Mouse (Mus musculus) stomach, embryonic 14.5 days (tissue): ENCODE measurements around the gene Ube2j2. TPM values are rescaled to one million over a fixed set of nuclear protein-coding genes. Genes with fewer than 3 reads are reported as not detected.

ENCODE experiments used
- ATAC-seq: fragments of 200-750 bp; cut with Nextera tagmentation; 2 replicates; pipeline ENCODE4 v1.8.0; 2017; ENCODE audit warnings: low read depth, moderate TSS enrichment; ENCODE audit not compliant: insufficient number of reproducible peaks, insufficient read depth, low FRiP score
- H3K27ac ChIP-seq: fragments of 300-500 bp; sonication (generic); 2 replicates; pipeline ENCODE4 v1.5.1; 2014; ENCODE audit warnings: mild to moderate bottlenecking, low read length, moderate library complexity, mixed read lengths
- H3K27me3 ChIP-seq: fragments of 300-500 bp; sonication (generic); 2 replicates; pipeline ENCODE4 v1.6.1; 2014; ENCODE audit warnings: low read length, control low read depth, mixed read lengths; ENCODE audit not compliant: control insufficient read depth, insufficient read depth
- H3K36me3 ChIP-seq: fragments of 300-500 bp; sonication (generic); 2 replicates; pipeline ENCODE4 v1.6.1; 2014; ENCODE audit warnings: mild to moderate bottlenecking, control low read depth, low read length, moderate library complexity, mixed read lengths; ENCODE audit not compliant: control insufficient read depth, insufficient read depth
- H3K4me1 ChIP-seq: fragments of 300-500 bp; sonication (generic); 2 replicates; pipeline ENCODE4 v1.6.1; 2014; ENCODE audit warnings: low read length, control low read depth, mixed read lengths; ENCODE audit not compliant: control insufficient read depth, insufficient read depth
- H3K4me2 ChIP-seq: fragments of 300-500 bp; sonication (generic); replicated peaks from 2 replicates; pipeline ENCODE4 v1.6.1; 2014; ENCODE audit warnings: low read depth, low read length, control low read depth
- H3K4me3 ChIP-seq: fragments of 300-500 bp; sonication (generic); 2 replicates; pipeline ENCODE4 v1.5.1; 2014; ENCODE audit warnings: low read depth, low read length, control low read depth
- H3K9ac ChIP-seq: fragments of 300-500 bp; sonication (generic); replicated peaks from 2 replicates; pipeline ENCODE4 v1.6.1; 2014; ENCODE audit warnings: low read depth, mild to moderate bottlenecking, control low read depth, low read length, moderate library complexity, mixed read lengths
- H3K9me3 ChIP-seq: fragments of 300-500 bp; sonication (generic); 2 replicates; pipeline ENCODE4 v1.6.1; 2016; ENCODE audit warnings: low read depth, low read length, control low read depth; ENCODE audit not compliant: control insufficient read depth
- WGBS: fragments of 180-500 bp; shearing (Covaris S2); extraction: QIAGEN DNeasy Blood & Tissue Kit; methylation state at CpG from one replicate; pipeline ENCODE4 v1.1.7; 2014; 5-methylcytosine and 5-hydroxymethylcytosine counted together
- microRNA-seq: library from miRNA; unstranded; fragments of <30 nt; microRNA quantifications from one replicate; pipeline ENCODE4, GENCODE M21; 2016
- polyA plus RNA-seq: library from polyadenylated mRNA; unstranded; fragments of >200 nt; fragmentation: Nextera tagmentation; extraction: Ambion mirVana; gene quantifications from 2 replicates; pipeline ENCODE4 v1.2.1, GENCODE M21; 2014

The Ube2j2 gene
- polyA plus RNA-seq, 1 experiment from 2014 or later: 107 TPM

DNA sequence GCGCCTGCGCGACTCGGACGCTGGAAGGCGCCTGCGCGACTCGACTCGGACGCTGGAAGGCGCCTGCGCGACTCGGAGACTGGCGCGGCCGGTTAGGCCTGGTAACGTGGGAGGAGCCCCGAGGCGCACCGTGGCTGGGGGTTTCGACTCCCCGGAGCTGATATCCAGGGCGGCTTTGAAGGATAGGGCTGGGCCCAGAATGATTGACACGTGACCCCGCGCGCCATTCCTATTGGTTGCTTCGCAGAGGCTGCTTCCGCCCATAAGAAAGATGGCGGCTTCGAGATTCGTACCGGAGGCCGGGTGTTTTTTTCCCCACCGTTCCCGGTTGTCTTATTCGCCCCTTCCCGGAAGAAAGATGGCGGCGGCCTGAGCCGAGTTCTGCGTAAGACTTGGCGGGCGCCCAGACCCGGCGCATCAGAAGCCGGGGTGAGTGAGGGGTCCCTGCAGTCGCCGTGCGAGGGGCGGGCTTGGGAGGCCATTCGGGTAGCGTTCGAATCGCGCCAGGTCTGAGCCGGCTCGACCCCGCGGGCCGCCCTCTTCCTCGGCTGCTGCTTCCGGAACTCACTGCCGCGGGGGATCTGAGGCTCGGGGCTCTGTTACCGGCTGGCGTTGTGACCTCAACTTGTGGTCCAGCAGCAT is 49.4 kb downstream of the Ube2j2 start:
- no peaks in the 10 kb centered on the region for H3K27me3 ChIP-seq
- peak overlapping the region; percentile 72 for H3K4me3 ChIP-seq
- H3K4me1 ChIP-seq: peaks cover 15% of the 10 kb centered on the region; the same call in 1 of the 2 replicates
- H3K36me3 ChIP-seq: peaks cover 18% of the 10 kb centered on the region; the same call in 1 of the 2 replicates
- no peaks in the 10 kb centered on the region for H3K9me3 ChIP-seq
- H3K4me2 ChIP-seq: peak overlapping the region; percentile 54
- H3K27ac ChIP-seq: peak overlapping the region; percentile 81
- H3K9ac ChIP-seq: peak overlapping the region; percentile 76
- under 1% methylated on average over 70 of the region's 70 CpGs for WGBS
- ATAC-seq: peak; percentile 90

- peaks cover 19% of the 10 kb centered on the region; the same call in 1 of the 2 replicates for H3K36me3 ChIP-seq
- peaks cover 15% of the 10 kb centered on the region; the same call in 1 of the 2 replicates for H3K4me1 ChIP-seq
- no peak overlapping the region for H3K27ac ChIP-seq
- peak overlapping the region; percentile 76 for H3K9ac ChIP-seq
- H3K9me3 ChIP-seq: no peaks in the 10 kb centered on the region
- H3K4me2 ChIP-seq: peak overlapping the region; percentile 54
- ATAC-seq: no peak
- no peaks in the 10 kb centered on the region for H3K27me3 ChIP-seq
- WGBS: 4% methylated on average over 15 of the region's 15 CpGs
- peak overlapping the region; percentile 72 for H3K4me3 ChIP-seq
Measured at GRCm38 (mm10) chr4:155993606-155994005, 50.0 kb downstream of the Ube2j2 start.

DNA sequence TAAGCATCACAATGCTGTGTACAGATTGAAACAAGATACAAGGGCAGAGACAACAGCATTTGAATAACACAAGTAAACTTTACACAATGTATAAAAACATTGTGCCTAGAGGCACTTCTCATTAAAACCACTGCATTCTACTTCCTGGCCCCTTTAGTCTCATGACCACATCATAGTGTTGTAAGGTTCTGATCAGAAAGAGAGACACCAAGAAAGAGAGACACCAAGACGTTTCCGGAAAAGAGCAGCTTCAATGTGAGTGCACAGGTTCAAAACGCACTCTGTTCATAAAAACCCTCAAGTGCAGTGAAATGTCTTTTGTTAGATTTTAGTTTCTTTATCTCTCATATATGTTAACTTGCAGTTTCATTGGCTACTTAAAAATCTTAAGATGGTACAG is 60.5 kb downstream of the Ube2j2 start:
- Histone ChIP-seq H3K9me3 (no peaks in the 10 kb centered on the region), H3K4me2 (no peak overlapping the region), H3K9ac (no peak overlapping the region), H3K4me3 (no peak overlapping the region), H3K36me3 (peaks cover 79% of the 10 kb centered on the region), H3K27ac (no peak overlapping the region), H3K4me1 (no peaks in the 10 kb centered on the region), H3K27me3 (no peaks in the 10 kb centered on the region)
- WGBS: 89% methylated on average over 3 of the region's 3 CpGs
- no peak for ATAC-seq

GRCm38 (mm10) chr4:156008369-156008768 is 64.7 kb downstream of the Ube2j2 start:
- Histone ChIP-seq H3K27me3 (no peaks in the 10 kb centered on the region), H3K9ac (no peak overlapping the region), H3K36me3 (peaks cover 81% of the 10 kb centered on the region), H3K27ac (no peak overlapping the region), H3K4me3 (no peak overlapping the region), H3K9me3 (no peaks in the 10 kb centered on the region), H3K4me1 (no peaks in the 10 kb centered on the region), H3K4me2 (no peak overlapping the region)
- WGBS: 95% methylated on average over 4 of the region's 4 CpGs
- no peak for ATAC-seq

Small RNA genes within 50 kb of the gene (microRNA-seq; reads per million reads assigned to microRNA genes)
- gene Gm22991: not detected

Other genes with a start within 250 kb of the Ube2j2 start
- gene Fndc10, start 249.5 kb upstream of the Ube2j2 start, polyA plus RNA-seq: 3.1 and 3.2 TPM in 2 replicates
- gene Ssu72, start 239.0 kb upstream of the Ube2j2 start, polyA plus RNA-seq: 140 and 145 TPM in 2 replicates
- gene Tmem240, start 209.0 kb upstream of the Ube2j2 start, polyA plus RNA-seq: 0.56 TPM in 2 replicates
- 89.1 and 90.9 TPM in 2 replicates for gene Atad3a, start 182.7 kb upstream of the Ube2j2 start, polyA plus RNA-seq
- gene Vwa1, start 169.1 kb upstream of the Ube2j2 start, polyA plus RNA-seq: 26.8 and 28.4 TPM in 2 replicates
- gene Tmem88b, start 158.0 kb upstream of the Ube2j2 start, polyA plus RNA-seq: 0.54 and 0.81 TPM in 2 replicates
- 0.38 and 0.46 TPM in 2 replicates for gene Ankrd65, start 153.4 kb upstream of the Ube2j2 start, polyA plus RNA-seq
- gene Mrpl20, start 141.0 kb upstream of the Ube2j2 start, polyA plus RNA-seq: 209 and 211 TPM in 2 replicates
- gene Ccnl2, start 131.3 kb upstream of the Ube2j2 start, polyA plus RNA-seq: 193 and 209 TPM in 2 replicates
- 125 and 132 TPM in 2 replicates for gene Aurkaip1, start 112.6 kb upstream of the Ube2j2 start, polyA plus RNA-seq
- 91.5 and 96.7 TPM in 2 replicates for gene Mxra8, start 104.2 kb upstream of the Ube2j2 start, polyA plus RNA-seq
- gene Dvl1, start 96.4 kb upstream of the Ube2j2 start, polyA plus RNA-seq: 6.3 and 6.6 TPM in 2 replicates
- gene Tas1r3, start 80.5 kb upstream of the Ube2j2 start, polyA plus RNA-seq: 0.32 and 0.35 TPM in 2 replicates
- 16.9 and 17.3 TPM in 2 replicates for gene Cptp, start 74.4 kb upstream of the Ube2j2 start, polyA plus RNA-seq
- gene Ints11, start 74.3 kb upstream of the Ube2j2 start, polyA plus RNA-seq: 67.7 and 70.1 TPM in 2 replicates
- 45.7 and 50.5 TPM in 2 replicates for gene Pusl1, start 52.0 kb upstream of the Ube2j2 start, polyA plus RNA-seq
- 16.0 and 19.4 TPM in 2 replicates for gene Acap3, start 52.0 kb upstream of the Ube2j2 start, polyA plus RNA-seq
- 38.6 and 40.5 TPM in 2 replicates for gene C1qtnf12, start 18.5 kb downstream of the Ube2j2 start, polyA plus RNA-seq
- gene B3galt6, start 48.8 kb downstream of the Ube2j2 start, polyA plus RNA-seq: 18.6 and 18.9 TPM in 2 replicates
- 163 and 171 TPM in 2 replicates for gene Sdf4, start 49.0 kb downstream of the Ube2j2 start, polyA plus RNA-seq
- 0.34 and 0.41 TPM in 2 replicates for gene Tnfrsf4, start 70.0 kb downstream of the Ube2j2 start, polyA plus RNA-seq
- 2.7 and 3.2 TPM in 2 replicates for gene Tnfrsf18, start 82.3 kb downstream of the Ube2j2 start, polyA plus RNA-seq
- gene Ttll10, start 115.6 kb downstream of the Ube2j2 start, polyA plus RNA-seq: 6.0 and 6.2 TPM in 2 replicates
- 35.9 and 38.4 TPM in 2 replicates for gene 9430015G10Rik, start 166.2 kb downstream of the Ube2j2 start, polyA plus RNA-seq
- 0.19 and 0.45 TPM in 2 replicates for gene Rnf223, start 186.7 kb downstream of the Ube2j2 start, polyA plus RNA-seq